Mouse (Mus musculus): Measurements from ENCODE around the gene Dclk2.

DNA sequence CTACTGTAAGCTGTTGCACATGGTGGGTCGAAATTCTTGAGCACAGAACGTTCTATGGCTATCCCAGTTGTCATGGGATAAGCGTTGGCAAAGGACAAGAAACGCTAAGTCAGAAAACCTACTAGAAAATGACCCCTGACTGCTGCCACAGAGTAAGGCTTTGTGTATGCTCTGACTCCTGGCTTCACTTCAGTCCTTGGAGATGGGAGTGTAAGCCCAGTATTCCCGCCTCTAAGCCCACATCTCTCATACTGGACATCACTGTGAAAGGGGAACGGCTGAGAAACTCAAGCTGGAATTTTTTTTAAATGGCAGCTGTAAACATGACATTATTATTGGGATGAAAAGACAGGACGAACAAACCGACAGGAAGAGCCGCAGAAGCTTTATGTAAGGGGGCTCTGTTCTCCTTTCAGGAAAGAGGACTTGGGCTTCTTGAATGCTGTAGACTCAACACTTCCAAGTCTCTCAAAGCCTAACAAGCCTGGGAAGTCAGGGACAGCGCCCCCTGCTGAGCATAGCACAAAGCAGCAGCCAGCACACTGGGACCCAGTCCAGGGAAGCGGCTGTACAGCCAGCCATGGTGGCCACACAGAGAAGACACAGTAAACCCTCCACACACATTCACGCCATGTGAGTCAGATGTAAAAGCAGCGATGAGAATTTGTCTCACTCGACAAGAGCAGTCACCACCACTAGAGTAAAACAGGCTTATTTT is 112.7 kb downstream of the Dclk2 start:
- TF ChIP-seq CTCF (conservative IDR thresholded peaks at IDR 0.05; ENCODE audit: insufficient read depth, insufficient read length, low read depth, low read length), result peak; percentile 39
- no peak for TF ChIP-seq POLR2A (IDR thresholded peaks at IDR 0.05; ENCODE audit: low read depth, low read length)

Data from kidney, adult 2 months (tissue).